Mouse (Mus musculus) brain, embryonic 14.5 days (tissue): Measurements from ENCODE around the gene Ifitm2.

Source experiments
- CTCF ChIP-seq: fragments of 200-500 bp; IDR thresholded peaks from 2 replicates; pipeline ENCODE4 v1.5.1; 2012; ENCODE audit warnings: inconsistent platforms, mild to moderate bottlenecking, moderate library complexity, borderline replicate concordance; ENCODE audit not compliant: insufficient read depth, insufficient read length; ENCODE audit errors: extremely low read depth
- POLR2A ChIP-seq: fragments of 200-500 bp; IDR thresholded peaks from 2 replicates; pipeline ENCODE4 v1.6.1; 2012; ENCODE audit warnings: mild to moderate bottlenecking, inconsistent platforms, borderline replicate concordance; ENCODE audit not compliant: poor library complexity, insufficient read depth, insufficient read length, severe bottlenecking; ENCODE audit errors: extremely low read depth

GRCm38 (mm10) chr7:140920418-140921029 lies 35.3 kb downstream of the Ifitm2 start, which contains the start of gene Nlrp6:
- no peak for TF ChIP-seq POLR2A
- no peak for TF ChIP-seq CTCF
